Mouse (Mus musculus): ENCODE results near the gene Kcne1.
A peak's percentile ranks its signal among the peaks of the same experiment; 100 is the strongest.

Kcne1 gene

DNA sequence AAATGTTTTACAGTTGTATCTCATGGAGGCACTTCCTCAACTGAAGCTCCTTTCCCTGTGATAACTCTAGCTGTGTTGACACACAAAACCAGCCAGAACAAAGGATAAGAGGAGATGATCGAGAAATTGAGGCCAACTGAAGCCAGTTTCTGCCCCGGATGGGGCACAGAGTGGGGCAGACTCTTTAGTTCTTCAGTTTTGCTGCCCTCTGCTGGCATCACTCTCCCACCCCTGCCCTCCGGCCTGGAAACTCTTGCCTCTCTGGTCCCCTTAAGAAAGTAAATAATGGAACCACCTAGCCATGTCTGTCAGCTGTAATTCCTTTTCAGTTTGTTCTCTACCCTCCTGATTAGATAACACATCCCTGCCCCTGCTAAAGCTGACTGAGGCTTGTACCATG lies 51.3 kb downstream of the Kcne1 start:
- DNase-seq (ENCODE audit: low spot score in 2 of 2) = no peak

DNA sequence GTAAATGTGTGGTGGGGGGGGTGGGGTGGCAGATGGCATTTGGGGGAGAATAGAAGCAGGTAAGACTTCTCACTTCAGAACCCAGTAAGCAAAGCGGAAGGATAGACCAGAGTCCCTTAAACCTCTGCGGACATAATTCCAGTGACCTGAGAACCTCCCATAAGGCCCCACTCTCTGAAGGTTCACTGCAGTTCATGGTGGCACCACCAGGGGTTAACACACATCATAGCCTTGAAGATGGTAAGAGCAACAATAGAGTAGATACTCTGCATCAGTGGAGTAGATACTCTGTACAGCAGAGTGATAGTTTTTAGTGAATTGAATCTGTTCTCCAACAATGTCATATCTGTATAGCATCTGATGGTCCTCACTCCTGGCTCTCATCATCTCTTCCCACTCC lies 53.7 kb downstream of the Kcne1 start:
- no peak for DNase-seq (ENCODE audit: low spot score in 2 of 2)

GRCm38 (mm10) chr16:92302506-92302905 lies 56.8 kb downstream of the Kcne1 start:
- DNase-seq (ENCODE audit: low spot score in 2 of 2) = no peak

- no peak for DNase-seq (ENCODE audit: low spot score in 2 of 2)
Observed at GRCm38 (mm10) chr16:92301989-92302388, 57.3 kb downstream of the Kcne1 start.

- peak in 1 of 2 experiments; percentile 33 for DNase-seq (ENCODE audit: low spot score in 2 of 2)
Observed at GRCm38 (mm10) chr16:92301412-92301806, 57.9 kb downstream of the Kcne1 start.

GRCm38 (mm10) chr16:92300649-92301411 lies 58.4 kb downstream of the Kcne1 start, which contains the start of gene Smim11:
Gene Smim11 (plus strand): TSS chr16:92301286.
- DNase-seq (ENCODE audit: low spot score in 2 of 2) = peak; percentile 91 to 94

Measured in frontal cortex, postnatal 10 days (tissue).